Mouse (Mus musculus): ENCODE results near the gene Kdm6a.

DNA sequence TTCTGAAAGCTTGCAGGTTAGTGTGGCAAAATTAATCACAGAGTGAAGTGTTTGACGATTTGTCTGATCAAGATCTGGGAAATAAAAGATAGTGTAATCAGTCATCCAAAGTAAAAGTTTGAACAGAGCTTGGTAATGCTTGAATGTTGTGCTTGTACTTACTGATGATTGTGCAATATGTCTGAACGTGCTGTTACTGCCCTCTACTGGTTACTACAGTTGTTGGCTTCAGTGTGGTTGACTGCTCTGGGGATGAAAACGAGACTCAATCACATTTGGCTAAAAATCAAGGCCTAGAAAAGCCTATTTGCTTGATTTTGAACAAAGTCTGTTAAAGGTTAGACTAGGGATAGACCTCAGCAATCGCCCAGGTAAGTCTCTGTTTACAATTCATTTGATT, 92.4 kb downstream of the Kdm6a start:
- TF ChIP-seq CTCF (IDR thresholded peaks at IDR 0.05; ENCODE audit: low read depth) (peak; percentile 86), EP300 (IDR thresholded peaks at IDR 0.05; ENCODE audit: low read depth) (no peak)

Data from heart, postnatal 0 days (tissue).